Mouse (Mus musculus): ENCODE results near the gene Tmem229a.

DNA sequence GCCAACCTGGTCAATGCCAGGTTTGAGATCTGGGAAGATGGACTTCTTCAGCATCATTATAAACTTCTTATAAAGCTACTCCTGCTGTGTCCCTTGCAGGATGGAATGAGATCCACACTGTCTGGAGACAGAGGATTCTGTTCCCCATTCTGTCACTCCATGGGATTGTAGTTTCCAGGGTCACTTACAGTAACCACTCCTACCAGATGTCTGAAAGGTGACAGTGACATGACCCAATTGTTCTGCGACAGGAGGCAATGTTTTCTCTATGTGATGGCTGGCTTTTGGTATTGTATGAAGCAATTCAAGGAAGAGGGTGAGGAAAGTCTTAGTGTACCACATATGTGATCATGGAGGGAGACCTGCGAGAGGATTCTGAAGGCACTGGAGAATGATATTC lies 48.3 kb downstream of the Tmem229a start:
- TF ChIP-seq POLR2AphosphoS5 (IDR thresholded peaks at IDR 0.05; ENCODE audit: borderline replicate concordance, low read depth, low read length) (no peak), CHD2 (IDR thresholded peaks at IDR 0.05; ENCODE audit: low read length) (no peak), POLR2A (IDR thresholded peaks at IDR 0.05; ENCODE audit: control insufficient read depth in 1 of 2, insufficient read depth in 1 of 2, low read depth in 1 of 2, low read length in 2 of 2, poor library complexity in 1 of 2) (no peak), TCF12 (IDR thresholded peaks at IDR 0.05; ENCODE audit: low read depth, low read length) (no peak), CTCF (IDR thresholded peaks at IDR 0.05 in 2 of 3, conservative IDR thresholded peaks at IDR 0.05 in 1 of 3; ENCODE audit: control insufficient read depth in 1 of 3, insufficient read depth in 1 of 3, low read depth in 2 of 3, low read length in 3 of 3, poor library complexity in 1 of 3, severe bottlenecking in 1 of 3) (no peak), USF2 (IDR thresholded peaks at IDR 0.05; ENCODE audit: borderline replicate concordance in 1 of 2, insufficient read depth in 1 of 2, low read depth in 1 of 2, low read length in 2 of 2) (no peak), MAZ (IDR thresholded peaks at IDR 0.05; ENCODE audit: low read depth, low read length) (no peak), GATA1 (IDR thresholded peaks at IDR 0.05; ENCODE audit: low read depth, low read length) (no peak), KAT2A (conservative IDR thresholded peaks at IDR 0.05; ENCODE audit: low read depth, low read length) (no peak), EP300 (IDR thresholded peaks at IDR 0.05; ENCODE audit: low read depth in 1 of 2, low read length in 2 of 2) (no peak), ZNF384 (IDR thresholded peaks at IDR 0.05; ENCODE audit: low read depth, low read length) (no peak), TAL1 (IDR thresholded peaks at IDR 0.05; ENCODE audit: low read length) (no peak)

All from MEL (cell line).